Mouse (Mus musculus): ENCODE results near the gene Nt5c1a. TPM values are rescaled to one million over a fixed set of nuclear protein-coding genes. Genes with fewer than 3 reads are reported as not detected.
A peak's percentile ranks its signal among the peaks of the same experiment; 100 is the strongest.

The Nt5c1a gene
- total RNA-seq, 2 experiments from 2014 or later, result 37.2 to 47.6 TPM

DNA sequence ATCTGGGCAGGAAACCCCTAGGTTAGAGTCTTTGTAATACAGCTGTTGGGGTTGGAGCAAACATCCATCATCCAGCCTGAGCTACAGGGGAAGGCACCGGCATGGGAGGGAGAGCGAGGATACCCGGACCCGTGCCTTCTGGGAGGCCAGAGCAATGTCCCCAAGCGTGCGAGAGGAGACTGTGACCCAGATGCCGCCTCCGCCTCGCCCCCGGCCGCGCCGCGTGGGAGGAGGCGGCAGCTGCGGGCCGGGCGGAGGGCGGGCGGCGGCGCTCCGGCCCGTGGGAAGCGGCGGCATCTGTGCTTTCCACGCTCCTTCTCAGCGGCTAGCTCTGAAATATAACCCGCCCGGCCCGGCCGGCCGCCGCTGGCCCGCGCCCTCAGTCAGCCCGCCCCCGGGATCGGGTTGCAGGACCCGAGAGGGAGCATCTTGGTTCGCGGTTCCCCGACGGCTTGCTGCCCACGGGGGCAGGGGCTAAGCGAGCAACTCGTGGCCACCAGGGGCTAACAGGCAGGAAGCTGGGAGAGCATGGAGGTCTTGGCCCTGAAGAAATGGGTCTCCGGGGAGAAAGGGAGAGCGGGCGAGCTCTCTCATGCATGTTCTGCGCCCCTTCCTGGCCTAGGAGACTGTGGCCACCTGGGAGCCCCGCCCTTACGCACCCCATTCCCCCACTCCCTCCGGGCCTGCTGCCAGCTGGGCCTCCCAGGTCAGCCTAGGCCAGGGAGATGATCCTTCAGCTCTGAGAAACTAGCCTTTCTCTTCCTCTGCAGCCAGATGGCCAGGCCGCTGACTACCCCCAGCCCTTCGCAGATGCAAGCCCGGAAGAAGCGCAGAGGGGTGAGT lies 38.3 kb downstream of the Nt5c1a start:
- peak; percentile 76 to 78 for DNase-seq
- intact Hi-C loops (cut with DNase I), result no loop called here

GRCm38 (mm10) chr4:123246221-123246620 lies 44.9 kb downstream of the Nt5c1a start:
- no peak for DNase-seq
- intact Hi-C loops (cut with DNase I), result no loop called here

DNA sequence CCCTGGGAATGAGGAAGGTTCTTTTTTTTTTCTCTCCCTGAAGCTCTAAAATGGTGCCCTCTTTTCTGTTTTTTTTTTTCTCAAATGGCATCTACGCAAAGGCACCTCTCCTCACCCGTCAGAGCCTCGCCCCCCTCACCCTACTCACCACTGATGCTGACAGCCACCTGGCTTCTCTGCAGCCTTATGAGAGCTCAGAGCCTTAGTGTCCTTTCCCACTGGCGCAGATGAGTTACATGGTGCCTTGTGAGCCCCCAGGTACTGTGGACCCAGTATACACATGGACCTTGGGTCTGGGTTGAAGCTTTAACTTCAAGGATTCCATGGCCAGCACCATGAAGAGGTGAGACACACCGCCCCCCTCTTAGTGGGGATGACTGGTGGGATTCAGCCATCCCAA lies 45.3 kb downstream of the Nt5c1a start:
- intact Hi-C loops (cut with DNase I), result no loop called here
- DNase-seq, result no peak

- intact Hi-C loops (cut with DNase I), result no loop called here
- DNase-seq, result peak; percentile 58 to 67
Observed at GRCm38 (mm10) chr4:123247147-123247880, 46.0 kb downstream of the Nt5c1a start.

GRCm38 (mm10) chr4:123248971-123249567 lies 47.8 kb downstream of the Nt5c1a start:
- peak; percentile 77 to 85 for DNase-seq

DNA sequence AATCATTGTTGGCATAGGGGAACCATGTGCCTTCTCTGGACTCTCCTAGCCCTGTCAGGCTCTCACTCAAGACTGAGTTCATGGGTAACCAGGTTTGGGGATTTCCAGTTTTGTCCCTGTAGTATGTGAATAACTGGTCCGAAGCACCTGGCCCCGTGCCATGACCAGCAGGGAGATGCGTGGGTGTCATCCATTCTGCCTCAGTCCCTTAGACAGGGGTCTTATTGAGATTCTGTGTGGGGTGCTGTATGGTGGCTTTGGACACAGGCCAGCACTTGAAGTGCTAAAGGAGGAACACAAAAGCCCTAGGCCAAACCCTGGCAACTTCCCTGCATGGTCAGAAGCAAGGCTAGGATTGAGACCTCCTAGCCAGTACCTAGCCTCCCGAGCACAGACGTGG lies 50.9 kb downstream of the Nt5c1a start:
- intact Hi-C loops (cut with DNase I), result no loop called here
- DNase-seq, result no peak

More at GRCm38 (mm10) chr4:123248971-123249567, 47.8 kb downstream of the Nt5c1a start:
- intact Hi-C loops (cut with DNase I), result no loop called here

- intact Hi-C loops (cut with DNase I), result loop anchor here (1.0 to 2.0 kb wide), 2 partner anchors 35 to 98 kb away; no protein-coding TSS in a partner anchor
Observed at GRCm38 (mm10) chr4:123254617-123255016, 53.3 kb downstream of the Nt5c1a start.

DNA sequence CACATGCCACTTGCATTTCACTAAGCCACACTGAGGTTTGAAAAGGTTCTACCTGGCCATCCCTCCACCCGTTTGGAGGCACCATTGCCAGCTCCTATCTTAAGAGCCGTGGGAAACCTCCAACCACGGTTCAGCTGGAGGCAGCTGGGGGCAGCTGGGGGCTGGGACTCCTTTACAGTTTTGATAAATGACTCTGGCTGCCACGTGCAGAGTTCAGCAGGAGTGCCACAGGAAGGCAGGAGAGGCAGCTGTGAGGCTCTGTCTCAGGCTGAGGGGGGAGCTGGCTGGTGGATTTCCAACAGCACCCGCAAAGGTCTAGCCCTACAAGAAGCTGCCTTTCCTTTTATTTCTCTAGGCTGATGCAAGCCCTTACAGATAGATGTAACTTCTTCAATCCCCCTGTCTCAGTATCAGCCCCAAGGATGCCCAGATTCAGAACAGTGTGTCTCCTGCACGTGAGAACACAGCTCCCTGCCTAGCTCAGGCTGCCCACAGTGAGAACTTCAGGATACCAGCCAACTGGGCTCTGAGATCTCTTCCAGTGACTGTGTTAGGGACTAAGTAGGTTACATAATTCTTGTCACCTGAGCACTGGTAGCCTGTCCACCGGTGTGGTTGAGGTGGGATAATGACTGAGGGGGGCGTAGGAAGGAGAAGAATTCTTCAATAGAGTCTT lies 58.9 kb downstream of the Nt5c1a start:
- intact Hi-C loops (cut with DNase I), result no loop called here
- no peak for DNase-seq

More at GRCm38 (mm10) chr4:123254617-123255016, 53.3 kb downstream of the Nt5c1a start:
- DNase-seq, result no peak

GRCm38 (mm10) chr4:123261721-123262401 lies 60.6 kb downstream of the Nt5c1a start, which contains the start of gene Pabpc4:
TSS of gene Pabpc4 (plus strand) at chr4:123262351.
- intact Hi-C loops (cut with DNase I), result no loop called here
- no peak for DNase-seq

Other genes starting within 250 kb of the Nt5c1a start
- under 1 TPM in 1 of 2 experiments, not detected in 1; 0.24 TPM for gene Mfsd2a, start 240.3 kb upstream of the Nt5c1a start, total RNA-seq (2021)
- gene Mycl, start 205.9 kb upstream of the Nt5c1a start, total RNA-seq (2021), result under 1 TPM; 0.32 to 0.62 TPM
- 1 to 10 TPM; 5.7 to 7.0 TPM for gene Trit1, start 184.9 kb upstream of the Nt5c1a start, total RNA-seq (2021)
- not detected for gene Bmp8b, start 96.3 kb upstream of the Nt5c1a start, total RNA-seq (2021)
- not detected for gene Oxct2b, start 85.2 kb upstream of the Nt5c1a start, total RNA-seq (2021)
- gene Ppie, start 61.6 kb upstream of the Nt5c1a start, total RNA-seq (2021), result 10 to 100 TPM; 20.9 to 23.5 TPM
- gene Hpcal4, start 18.3 kb upstream of the Nt5c1a start, total RNA-seq (2021), result under 1 TPM; 0.07 to 0.26 TPM
- 10 to 100 TPM; 21.4 to 21.6 TPM for gene Heyl, start 32.1 kb downstream of the Nt5c1a start, total RNA-seq (2021)
- gene Pabpc4, start 60.8 kb downstream of the Nt5c1a start, total RNA-seq (2021), result 100 to 1,000 TPM; 255 to 289 TPM
- not detected for gene Oxct2a, start 122.1 kb downstream of the Nt5c1a start, total RNA-seq (2021)
- gene Bmp8a, start 141.7 kb downstream of the Nt5c1a start, total RNA-seq (2021), result under 1 TPM; 0.10 to 0.12 TPM